Mouse (Mus musculus): Measurements from ENCODE around the gene Rnasek. TPM values are rescaled to one million over a fixed set of nuclear protein-coding genes. Genes with fewer than 3 reads are reported as not detected.

Gene Rnasek
- polyA plus RNA-seq, 1 experiment from 2014 or later, result 118 TPM

GRCm38 (mm10) chr11:70200036-70200608, 39.5 kb downstream of the Rnasek start:
- Histone ChIP-seq H3K27ac (no peak overlapping the region), H3K9ac (replicated peaks) (no peak overlapping the region), H3K36me3 (no peaks in the 10 kb centered on the region), H3K9me3 (0 out of 2 replicates have a peak, but pooled peaks cover 4% of the 10 kb centered on the region), H3K27me3 (no peaks in the 10 kb centered on the region), H3K4me3 (replicated peaks) (no peak overlapping the region), H3K4me1 (replicated peaks) (no peaks in the 10 kb centered on the region; the same call in 1 of the 2 replicates), H3K4me2 (no peak overlapping the region)
- 86% methylated on average over 5 of the region's 5 CpGs for WGBS
- ATAC-seq (ENCODE audit: insufficient number of reproducible peaks, insufficient read depth, low FRiP score, low TSS enrichment, low read depth), result no peak

DNA sequence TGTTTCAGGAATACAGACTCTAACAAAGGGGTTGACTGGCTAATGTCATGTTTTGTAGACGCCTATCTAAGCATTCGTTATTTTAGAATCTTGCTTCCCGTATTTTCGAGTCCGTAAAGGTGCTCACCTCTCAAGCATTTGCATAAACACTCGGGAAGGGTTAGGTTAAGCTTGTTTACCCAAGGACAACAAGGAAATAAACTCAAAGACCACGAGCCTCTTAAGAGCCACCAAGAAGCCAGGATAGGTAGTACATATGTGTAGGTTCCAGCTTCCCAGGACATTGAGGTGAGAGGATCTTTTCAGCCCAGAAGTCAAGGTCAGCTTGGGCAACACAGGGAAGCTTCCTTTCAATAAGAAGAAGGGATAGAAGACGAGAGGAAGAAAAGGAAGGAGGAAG, 40.5 kb downstream of the Rnasek start:
- Histone ChIP-seq H3K36me3 (no peaks in the 10 kb centered on the region), H3K27me3 (no peaks in the 10 kb centered on the region), H3K4me2 (no peak overlapping the region), H3K9ac (replicated peaks) (no peak overlapping the region), H3K9me3 (0 out of 2 replicates have a peak, but pooled peaks cover 5% of the 10 kb centered on the region), H3K4me3 (replicated peaks) (no peak overlapping the region), H3K27ac (no peak overlapping the region), H3K4me1 (replicated peaks) (no peaks in the 10 kb centered on the region; the same call in 1 of the 2 replicates)
- no peak for ATAC-seq (ENCODE audit: insufficient number of reproducible peaks, insufficient read depth, low FRiP score, low TSS enrichment, low read depth)
- 80% methylated on average over 8 of the region's 8 CpGs for WGBS

GRCm38 (mm10) chr11:70198332-70198731, 41.3 kb downstream of the Rnasek start:
- no peak overlapping the region for H3K27ac ChIP-seq
- no peak overlapping the region for H3K4me3 ChIP-seq (replicated peaks)
- H3K4me1 ChIP-seq (replicated peaks), result no peaks in the 10 kb centered on the region; the same call in 1 of the 2 replicates
- no peaks in the 10 kb centered on the region for H3K36me3 ChIP-seq
- H3K4me2 ChIP-seq, result no peak overlapping the region
- WGBS, result 89% methylated on average over 3 of the region's 3 CpGs
- no peak for ATAC-seq (ENCODE audit: insufficient number of reproducible peaks, insufficient read depth, low FRiP score, low TSS enrichment, low read depth)
- H3K27me3 ChIP-seq, result no peaks in the 10 kb centered on the region
- H3K9me3 ChIP-seq, result 0 out of 2 replicates have a peak, but pooled peaks cover 5% of the 10 kb centered on the region
- no peak overlapping the region for H3K9ac ChIP-seq (replicated peaks)

DNA sequence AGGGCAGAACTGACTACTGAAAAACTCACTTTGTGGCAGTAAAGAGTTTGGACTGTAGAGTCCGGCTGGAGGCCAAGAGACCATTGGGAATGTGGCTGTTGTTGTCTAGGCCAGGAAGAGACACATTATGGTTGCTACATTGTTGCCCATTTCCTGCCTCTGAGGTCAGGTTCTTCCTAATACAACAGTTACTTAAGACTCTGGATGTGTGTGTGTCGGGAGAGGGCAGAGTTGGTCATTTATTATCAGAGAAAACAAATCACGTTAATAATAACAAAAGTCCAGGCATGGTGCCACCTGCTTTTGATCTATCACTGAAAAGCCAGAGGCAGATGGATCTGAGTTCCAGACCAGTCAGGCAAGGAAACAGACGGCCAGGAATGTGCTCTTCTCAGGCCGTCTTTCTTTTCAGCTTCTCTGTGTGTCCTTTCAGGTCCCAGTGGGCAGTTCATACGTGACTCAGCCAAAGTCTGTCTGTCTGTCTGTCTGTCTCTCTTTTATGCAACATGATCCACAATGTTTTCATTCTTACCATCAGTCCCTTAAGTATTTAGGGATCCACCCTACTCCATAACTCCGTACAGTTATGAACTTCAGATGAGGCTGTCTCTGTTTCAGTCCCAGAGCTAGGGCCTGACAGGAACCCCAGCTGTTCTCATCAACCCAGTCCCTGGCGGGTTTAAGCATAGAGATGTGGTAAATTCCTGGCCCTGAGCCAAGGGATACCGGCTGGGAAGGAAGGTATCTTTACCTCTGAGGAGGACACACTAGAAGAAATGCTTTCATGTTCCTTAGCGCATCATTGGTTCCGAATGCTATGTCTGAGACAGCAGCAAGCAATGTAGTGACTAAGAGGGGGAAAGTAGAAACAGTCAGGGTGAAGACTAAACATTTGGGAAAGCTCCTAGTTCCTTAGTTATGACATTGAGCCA, 46.0 kb downstream of the Rnasek start:
- no peak overlapping the region for H3K9ac ChIP-seq (replicated peaks)
- H3K27ac ChIP-seq, result no peak overlapping the region
- H3K27me3 ChIP-seq, result no peaks in the 10 kb centered on the region
- 0 out of 2 replicates have a peak, but pooled peaks cover 5% of the 10 kb centered on the region for H3K9me3 ChIP-seq
- no peaks in the 10 kb centered on the region for H3K36me3 ChIP-seq
- no peak for ATAC-seq (ENCODE audit: insufficient number of reproducible peaks, insufficient read depth, low FRiP score, low TSS enrichment, low read depth)
- no peak overlapping the region for H3K4me3 ChIP-seq (replicated peaks)
- H3K4me1 ChIP-seq (replicated peaks), result no peaks in the 10 kb centered on the region
- no peak overlapping the region for H3K4me2 ChIP-seq
- 58% methylated on average over 11 of the region's 11 CpGs for WGBS

DNA sequence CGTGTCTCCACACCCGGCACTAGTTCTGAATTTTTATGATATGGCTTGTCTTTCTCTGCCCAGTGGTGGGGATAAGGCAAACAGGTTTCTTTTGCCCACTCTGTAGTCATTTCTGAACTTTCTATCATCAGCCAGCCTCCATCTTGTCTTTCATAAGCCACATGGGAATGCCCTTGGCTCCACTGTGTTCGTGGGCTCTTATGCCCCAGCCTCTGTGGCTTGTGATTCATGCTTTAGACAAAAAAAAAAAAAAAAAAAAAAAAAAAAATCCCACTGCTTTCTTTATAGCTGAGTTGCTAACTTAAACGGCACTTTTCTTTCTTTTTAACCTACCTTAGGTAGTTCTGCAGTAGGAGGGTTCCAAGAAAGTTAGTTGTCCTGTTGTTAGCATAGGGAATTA, 47.5 kb downstream of the Rnasek start:
- H3K9ac ChIP-seq (replicated peaks), result no peak overlapping the region
- 0 out of 2 replicates have a peak, but pooled peaks cover 5% of the 10 kb centered on the region for H3K9me3 ChIP-seq
- no peak overlapping the region for H3K4me2 ChIP-seq
- WGBS, result 74% methylated on average over 4 of the region's 4 CpGs
- H3K27ac ChIP-seq, result no peak overlapping the region
- no peaks in the 10 kb centered on the region for H3K27me3 ChIP-seq
- ATAC-seq (ENCODE audit: insufficient number of reproducible peaks, insufficient read depth, low FRiP score, low TSS enrichment, low read depth), result no peak
- H3K36me3 ChIP-seq, result no peaks in the 10 kb centered on the region
- no peak overlapping the region for H3K4me3 ChIP-seq (replicated peaks)
- H3K4me1 ChIP-seq (replicated peaks), result no peaks in the 10 kb centered on the region

DNA sequence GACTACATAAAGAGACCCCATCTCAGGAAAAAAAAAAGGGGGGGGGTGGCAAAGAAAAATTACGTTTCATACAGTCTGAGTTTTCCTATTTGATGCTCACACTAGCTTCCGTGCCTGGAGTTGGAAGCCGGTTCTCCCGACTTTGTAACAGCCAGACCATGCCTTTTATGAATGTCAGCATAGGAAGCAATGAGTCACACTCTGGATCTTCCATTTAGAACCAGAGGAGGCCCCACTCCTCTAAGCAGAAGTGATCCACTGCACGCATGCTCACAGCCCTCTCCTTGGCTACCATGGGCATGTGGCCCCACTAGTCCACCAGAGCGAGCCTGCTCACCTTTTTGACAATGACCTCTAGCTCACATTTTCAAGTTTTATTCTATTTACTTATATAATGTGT, 48.5 kb downstream of the Rnasek start:
- WGBS, result 89% methylated on average over 6 of the region's 6 CpGs
- Histone ChIP-seq H3K4me1 (replicated peaks) (no peaks in the 10 kb centered on the region), H3K4me3 (replicated peaks) (no peak overlapping the region), H3K9ac (replicated peaks) (no peak overlapping the region), H3K4me2 (no peak overlapping the region), H3K27ac (no peak overlapping the region), H3K36me3 (no peaks in the 10 kb centered on the region), H3K9me3 (0 out of 2 replicates have a peak, but pooled peaks cover 5% of the 10 kb centered on the region), H3K27me3 (no peaks in the 10 kb centered on the region)
- no peak for ATAC-seq (ENCODE audit: insufficient number of reproducible peaks, insufficient read depth, low FRiP score, low TSS enrichment, low read depth)

DNA sequence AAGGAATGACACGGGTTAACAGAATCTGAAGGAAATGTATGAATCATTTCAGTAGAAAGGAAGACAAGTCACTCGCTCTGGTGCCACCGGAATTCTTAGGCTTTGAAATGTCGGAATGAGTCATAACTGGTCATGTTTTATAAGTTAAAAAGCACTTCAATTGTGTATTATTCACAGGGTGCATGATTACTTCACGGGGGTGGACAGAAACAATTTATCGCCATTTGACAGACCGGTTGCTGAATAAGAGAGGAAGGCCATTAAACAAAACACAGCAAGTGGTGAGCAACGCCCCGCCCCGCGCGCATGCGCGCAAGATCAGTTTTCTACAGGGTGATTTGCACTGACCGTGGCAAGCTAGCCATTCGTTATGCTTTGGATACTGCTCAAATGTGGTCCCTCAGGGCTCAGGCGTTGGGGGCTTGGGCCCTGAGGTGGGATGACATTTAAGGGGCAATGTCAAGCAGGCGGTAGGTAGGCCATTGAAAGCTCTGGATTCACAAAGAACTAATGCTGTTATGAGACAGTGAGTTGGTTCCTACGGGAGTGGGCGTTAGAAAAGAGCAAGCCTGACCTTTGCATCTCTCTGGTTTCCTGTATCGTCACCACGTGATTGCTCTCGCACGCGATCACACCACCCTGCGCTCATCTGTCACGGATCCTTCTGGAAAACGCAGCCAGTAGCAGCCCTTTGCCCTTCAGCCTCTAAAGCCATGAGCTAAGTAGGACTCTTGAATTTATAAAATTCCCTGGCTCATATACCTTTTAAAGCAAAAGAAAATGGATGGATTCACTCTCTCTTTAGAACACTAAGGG, 50.1 kb downstream of the Rnasek start:
- Histone ChIP-seq H3K4me3 (replicated peaks) (no peak overlapping the region), H3K4me1 (replicated peaks) (no peaks in the 10 kb centered on the region), H3K27ac (no peak overlapping the region), H3K9ac (replicated peaks) (no peak overlapping the region), H3K36me3 (no peaks in the 10 kb centered on the region), H3K4me2 (no peak overlapping the region), H3K9me3 (no peaks in the 10 kb centered on the region), H3K27me3 (no peaks in the 10 kb centered on the region)
- 81% methylated on average over 28 of the region's 28 CpGs for WGBS
- no peak for ATAC-seq (ENCODE audit: insufficient number of reproducible peaks, insufficient read depth, low FRiP score, low TSS enrichment, low read depth)

MicroRNAs encoded within 50 kb of the gene (microRNA counts, 519-probe panel; counts per million panel counts)
- microRNA mmu-miR-195, result not detected
- not detected for microRNA mmu-miR-497

Small RNAs within 50 kb of the gene (microRNA-seq; reads per million reads assigned to microRNA genes)
- gene Mir195a (485 reads per million, percentile 69 among the genes with 10 or more reads in this experiment), gene Mir497 (not detected), gene Mir497b (not detected)

Other genes with a start within 250 kb of the Rnasek start
- gene Gabarap, start 248.7 kb downstream of the Rnasek start, polyA plus RNA-seq (2016; fragmentation: Nextera tagmentation; extraction: Ambion mirVana), result 398 and 426 TPM in 2 replicates
- 102 and 108 TPM in 2 replicates for gene Phf23, start 244.1 kb downstream of the Rnasek start, polyA plus RNA-seq (2016; fragmentation: Nextera tagmentation; extraction: Ambion mirVana)
- 69.4 and 69.5 TPM in 2 replicates for gene Dvl2, start 239.2 kb downstream of the Rnasek start, polyA plus RNA-seq (2016; fragmentation: Nextera tagmentation; extraction: Ambion mirVana)
- 65.9 and 67.1 TPM in 2 replicates for gene Acadvl, start 224.4 kb downstream of the Rnasek start, polyA plus RNA-seq (2016; fragmentation: Nextera tagmentation; extraction: Ambion mirVana)
- gene Dlg4, start 222.9 kb downstream of the Rnasek start, polyA plus RNA-seq (2016; fragmentation: Nextera tagmentation; extraction: Ambion mirVana), result 10.6 and 13.6 TPM in 2 replicates
- 1.5 and 2.3 TPM in 2 replicates for gene Asgr1, start 185.8 kb downstream of the Rnasek start, polyA plus RNA-seq (2016; fragmentation: Nextera tagmentation; extraction: Ambion mirVana)
- gene Asgr2, start 147.2 kb downstream of the Rnasek start, polyA plus RNA-seq (2016; fragmentation: Nextera tagmentation; extraction: Ambion mirVana), result 0.22 TPM in 1 of 2 replicates, not detected in the other
- gene Mgl2, start 109.5 kb downstream of the Rnasek start, polyA plus RNA-seq (2016; fragmentation: Nextera tagmentation; extraction: Ambion mirVana), result not detected in 2 replicates
- gene Clec10a, start 83.6 kb downstream of the Rnasek start, polyA plus RNA-seq (2016; fragmentation: Nextera tagmentation; extraction: Ambion mirVana), result 0.28 TPM in 1 of 2 replicates, not detected in the other
- gene Slc16a11, start 27.1 kb downstream of the Rnasek start, polyA plus RNA-seq (2016; fragmentation: Nextera tagmentation; extraction: Ambion mirVana), result 1.5 and 1.8 TPM in 2 replicates
- gene Slc16a13, start 18.8 kb downstream of the Rnasek start, polyA plus RNA-seq (2016; fragmentation: Nextera tagmentation; extraction: Ambion mirVana), result 16.1 and 18.5 TPM in 2 replicates
- gene Bcl6b, start 10.0 kb downstream of the Rnasek start, polyA plus RNA-seq (2016; fragmentation: Nextera tagmentation; extraction: Ambion mirVana), result 7.1 and 8.2 TPM in 2 replicates
- 215 and 222 TPM in 2 replicates for gene 0610010K14Rik, start 1.9 kb downstream of the Rnasek start, polyA plus RNA-seq (2016; fragmentation: Nextera tagmentation; extraction: Ambion mirVana)
- 9.9 and 10.4 TPM in 2 replicates for gene Gm21988, start within 50 bp of the Rnasek start, polyA plus RNA-seq (2016; fragmentation: Nextera tagmentation; extraction: Ambion mirVana)
- gene Alox12, start 15.5 kb upstream of the Rnasek start, polyA plus RNA-seq (2016; fragmentation: Nextera tagmentation; extraction: Ambion mirVana), result 2.8 and 3.5 TPM in 2 replicates
- not detected in 2 replicates for gene Alox12e, start 82.8 kb upstream of the Rnasek start, polyA plus RNA-seq (2016; fragmentation: Nextera tagmentation; extraction: Ambion mirVana)
- 0.09 TPM in 1 of 2 replicates, not detected in the other for gene Alox15, start 112.2 kb upstream of the Rnasek start, polyA plus RNA-seq (2016; fragmentation: Nextera tagmentation; extraction: Ambion mirVana)
- gene Pelp1, start 170.2 kb upstream of the Rnasek start, polyA plus RNA-seq (2016; fragmentation: Nextera tagmentation; extraction: Ambion mirVana), result 44.7 and 53.5 TPM in 2 replicates
- gene Arrb2, start 192.8 kb upstream of the Rnasek start, polyA plus RNA-seq (2016; fragmentation: Nextera tagmentation; extraction: Ambion mirVana), result 18.8 and 19.5 TPM in 2 replicates
- 43.0 and 44.0 TPM in 2 replicates for gene Med11, start 212.1 kb upstream of the Rnasek start, polyA plus RNA-seq (2016; fragmentation: Nextera tagmentation; extraction: Ambion mirVana)
- gene Zmynd15, start 219.6 kb upstream of the Rnasek start, polyA plus RNA-seq (2016; fragmentation: Nextera tagmentation; extraction: Ambion mirVana), result 0.40 and 0.58 TPM in 2 replicates
- 1.1 and 1.9 TPM in 2 replicates for gene Cxcl16, start 220.1 kb upstream of the Rnasek start, polyA plus RNA-seq (2016; fragmentation: Nextera tagmentation; extraction: Ambion mirVana)

All from limb, embryonic 12.5 days (tissue).